Mouse (Mus musculus): ENCODE measurements around the gene Vpreb3. TPM values are rescaled to one million over a fixed set of nuclear protein-coding genes. Genes with fewer than 3 reads are reported as not detected.

Vpreb3 gene
- not detected in 2 replicates for polyA plus RNA-seq (2012; ENCODE audit: insufficient read depth, insufficient read length, missing spikeins)

GRCm38 (mm10) chr10:75942736-75943477 is at the start of gene Vpreb3:
TSS of gene Vpreb3 (plus strand) at chr10:75943057.
- peak within 1 kb of the TSS; percentile 59; the same call in 1 of the 2 replicates for H3K27ac ChIP-seq (replicated peaks; ENCODE audit: low read depth, low read length)
- H3K4me1 ChIP-seq (ENCODE audit: control insufficient read depth, insufficient read depth, insufficient read length, low read length), result peaks cover 5% of the 10 kb centered on the region; the same call in 1 of the 2 replicates
- no peak within 1 kb of the TSS for H3K4me3 ChIP-seq (ENCODE audit: insufficient read depth, low read depth, low read length)

- peak within 1 kb of the TSS; percentile 45 for H3K4me3 ChIP-seq (ENCODE audit: insufficient read depth, low read depth, low read length)
- no peak within 1 kb of the TSS for H3K27ac ChIP-seq (replicated peaks; ENCODE audit: low read depth, low read length)
- H3K4me1 ChIP-seq (ENCODE audit: control insufficient read depth, insufficient read depth, insufficient read length, low read length), result peaks cover 7% of the 10 kb centered on the region; the same call in 1 of the 2 replicates
These were observed 49.6 kb upstream of the Vpreb3 start, which contains the start of gene Derl3 for GRCm38 (mm10) chr10:75893089-75893750. TSS of gene Derl3 (plus strand) at chr10:75893413.

GRCm38 (mm10) chr10:75894601-75895000 is 48.3 kb upstream of the Vpreb3 start:
- peaks cover 15% of the 10 kb centered on the region for H3K4me1 ChIP-seq (ENCODE audit: control insufficient read depth, insufficient read depth, insufficient read length, low read length)
- no peak overlapping the region for H3K4me3 ChIP-seq (ENCODE audit: insufficient read depth, low read depth, low read length)
- H3K27ac ChIP-seq (replicated peaks; ENCODE audit: low read depth, low read length), result no peak overlapping the region

GRCm38 (mm10) chr10:75895730-75896129 is 47.1 kb upstream of the Vpreb3 start:
- Histone ChIP-seq H3K27ac (replicated peaks; ENCODE audit: low read depth, low read length) (no peak overlapping the region), H3K4me3 (ENCODE audit: insufficient read depth, low read depth, low read length) (no peak overlapping the region), H3K4me1 (ENCODE audit: control insufficient read depth, insufficient read depth, insufficient read length, low read length) (peaks cover 16% of the 10 kb centered on the region)

GRCm38 (mm10) chr10:75896208-75896607 is 46.6 kb upstream of the Vpreb3 start:
- H3K4me1 ChIP-seq (ENCODE audit: control insufficient read depth, insufficient read depth, insufficient read length, low read length), result peaks cover 16% of the 10 kb centered on the region
- no peak overlapping the region for H3K4me3 ChIP-seq (ENCODE audit: insufficient read depth, low read depth, low read length)
- no peak overlapping the region for H3K27ac ChIP-seq (replicated peaks; ENCODE audit: low read depth, low read length)

GRCm38 (mm10) chr10:75897373-75897772 is 45.5 kb upstream of the Vpreb3 start:
- Histone ChIP-seq H3K4me3 (ENCODE audit: insufficient read depth, low read depth, low read length) (no peak overlapping the region), H3K27ac (replicated peaks; ENCODE audit: low read depth, low read length) (peak overlapping the region; percentile 83; the same call in 1 of the 2 replicates), H3K4me1 (ENCODE audit: control insufficient read depth, insufficient read depth, insufficient read length, low read length) (peaks cover 19% of the 10 kb centered on the region)

- Histone ChIP-seq H3K4me1 (ENCODE audit: control insufficient read depth, insufficient read depth, insufficient read length, low read length) (peaks cover 19% of the 10 kb centered on the region), H3K27ac (replicated peaks; ENCODE audit: low read depth, low read length) (peak overlapping the region; percentile 83), H3K4me3 (ENCODE audit: insufficient read depth, low read depth, low read length) (no peak overlapping the region)
These were observed 44.8 kb upstream of the Vpreb3 start for GRCm38 (mm10) chr10:75898039-75898564.

- H3K4me1 ChIP-seq (ENCODE audit: control insufficient read depth, insufficient read depth, insufficient read length, low read length), result peaks cover 19% of the 10 kb centered on the region
- H3K27ac ChIP-seq (replicated peaks; ENCODE audit: low read depth, low read length), result peak overlapping the region; percentile 83
- no peak overlapping the region for H3K4me3 ChIP-seq (ENCODE audit: insufficient read depth, low read depth, low read length)
These were observed 44.0 kb upstream of the Vpreb3 start for GRCm38 (mm10) chr10:75898846-75899245.

GRCm38 (mm10) chr10:75904391-75904790 is 38.5 kb upstream of the Vpreb3 start:
- Histone ChIP-seq H3K4me3 (ENCODE audit: insufficient read depth, low read depth, low read length) (no peak overlapping the region), H3K4me1 (ENCODE audit: control insufficient read depth, insufficient read depth, insufficient read length, low read length) (peaks cover 6% of the 10 kb centered on the region), H3K27ac (replicated peaks; ENCODE audit: low read depth, low read length) (no peak overlapping the region)

- Histone ChIP-seq H3K27ac (replicated peaks; ENCODE audit: low read depth, low read length) (no peak overlapping the region), H3K4me3 (ENCODE audit: insufficient read depth, low read depth, low read length) (no peak overlapping the region)
These were observed 36.0 kb upstream of the Vpreb3 start for GRCm38 (mm10) chr10:75906882-75907281.

GRCm38 (mm10) chr10:75910698-75911097 is 32.2 kb upstream of the Vpreb3 start:
- Histone ChIP-seq H3K4me3 (ENCODE audit: insufficient read depth, low read depth, low read length) (no peak overlapping the region), H3K4me1 (ENCODE audit: control insufficient read depth, insufficient read depth, insufficient read length, low read length) (no peaks in the 10 kb centered on the region; the same call in 1 of the 2 replicates), H3K27ac (replicated peaks; ENCODE audit: low read depth, low read length) (no peak overlapping the region)

More at GRCm38 (mm10) chr10:75906882-75907281, 36.0 kb upstream of the Vpreb3 start:
- H3K4me1 ChIP-seq (ENCODE audit: control insufficient read depth, insufficient read depth, insufficient read length, low read length), result no peaks in the 10 kb centered on the region

GRCm38 (mm10) chr10:75913013-75913589 is 29.8 kb upstream of the Vpreb3 start:
- no peaks in the 10 kb centered on the region; the same call in 1 of the 2 replicates for H3K4me1 ChIP-seq (ENCODE audit: control insufficient read depth, insufficient read depth, insufficient read length, low read length)
- no peak overlapping the region; the same call in 1 of the 2 replicates for H3K27ac ChIP-seq (replicated peaks; ENCODE audit: low read depth, low read length)
- H3K4me3 ChIP-seq (ENCODE audit: insufficient read depth, low read depth, low read length), result no peak overlapping the region

- Histone ChIP-seq H3K27ac (replicated peaks; ENCODE audit: low read depth, low read length) (no peak overlapping the region), H3K4me3 (ENCODE audit: insufficient read depth, low read depth, low read length) (no peak overlapping the region), H3K4me1 (ENCODE audit: control insufficient read depth, insufficient read depth, insufficient read length, low read length) (peaks cover 4% of the 10 kb centered on the region; the same call in 1 of the 2 replicates)
These were observed 27.3 kb upstream of the Vpreb3 start for GRCm38 (mm10) chr10:75915557-75915956.

- H3K4me3 ChIP-seq (ENCODE audit: insufficient read depth, low read depth, low read length), result no peak overlapping the region
- H3K27ac ChIP-seq (replicated peaks; ENCODE audit: low read depth, low read length), result no peak overlapping the region
- peaks cover 4% of the 10 kb centered on the region; the same call in 1 of the 2 replicates for H3K4me1 ChIP-seq (ENCODE audit: control insufficient read depth, insufficient read depth, insufficient read length, low read length)
These were observed 26.0 kb upstream of the Vpreb3 start for GRCm38 (mm10) chr10:75916840-75917239.

- Histone ChIP-seq H3K4me1 (ENCODE audit: control insufficient read depth, insufficient read depth, insufficient read length, low read length) (peaks cover 6% of the 10 kb centered on the region; the same call in 1 of the 2 replicates), H3K27ac (replicated peaks; ENCODE audit: low read depth, low read length) (no peak overlapping the region), H3K4me3 (ENCODE audit: insufficient read depth, low read depth, low read length) (no peak overlapping the region)
These were observed 23.8 kb upstream of the Vpreb3 start for GRCm38 (mm10) chr10:75919026-75919425.

Measured in brown adipose tissue, adult 24 weeks (tissue).